30 mouse cellular contexts compared by ENCODE assay signal in the genomic region with DNA sequence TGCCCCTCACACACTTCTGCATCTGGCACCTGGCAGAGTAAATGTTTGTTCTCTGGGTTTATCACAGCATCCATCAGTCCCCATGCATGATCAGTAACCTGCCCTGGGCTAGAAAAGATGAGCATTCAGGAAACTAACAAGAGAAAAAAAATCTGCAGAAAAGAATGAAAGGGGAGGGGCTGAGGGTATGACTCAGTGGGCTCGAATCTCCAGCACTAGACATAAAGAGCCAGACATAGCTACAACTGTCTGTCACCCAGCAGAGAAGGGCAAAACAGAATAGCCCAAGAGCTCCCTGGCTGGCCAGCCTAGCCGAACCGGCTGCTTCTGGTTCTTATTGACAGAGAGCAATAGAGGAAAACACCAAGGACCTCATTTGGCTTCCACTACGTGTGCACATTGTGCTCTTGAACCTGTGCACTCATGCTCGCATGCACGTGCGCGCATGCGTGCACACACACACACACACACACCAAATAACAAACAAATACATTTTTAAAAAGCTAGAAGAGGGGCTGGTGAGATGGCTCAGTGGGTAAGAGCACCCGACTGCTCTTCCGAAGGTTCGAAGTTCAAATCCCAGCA. TPM values are rescaled to one million over a fixed set of nuclear protein-coding genes. Genes with fewer than 3 reads are reported as not detected.
DNase-seq lines count a peak whose midpoint lies in the region.
"Had no signal": no experiment of that assay in that cellular context is flagged by ENCODE, and none has a peak within 500 bp of the region (broad histone marks: within the 10 kb centered on the region; RNA-seq: fewer than 3 reads in every experiment).

No protein-coding gene starts in this region.

- intact Hi-C loops in heart, postnatal 14 days (cut with DNase I): no loop called here

- DNase-seq in heart, adult 11 months: peak; percentile 70
- DNase-seq in heart, postnatal 14 days: no peak
- DNase-seq in thymus, postnatal 0 days (ENCODE audit: low spot score): peak; percentile 69
- no peak for DNase-seq in thymus, postnatal 10 days (ENCODE audit: low spot score in 2 of 2)
- DNase-seq in NIH3T3 (ENCODE audit: low read depth) (peak; percentile 75), MN1 (ENCODE audit: low spot score) (no peak)
- DNase-seq in naive thymus-derived CD4-positive, alpha-beta T cell, adult 2 months (ENCODE audit: low read depth): peak; percentile 32
- DNase-seq in testis, postnatal 14 days (ENCODE audit: low spot score): no peak
- DNase-seq: adrenal gland, adult 8-10 months; cerebellum, adult 11 months; cerebellum, adult 8-10 months; cerebellum, postnatal 14 days; embryo, embryonic 11 days; forebrain, postnatal 0 days; gastrocnemius, adult 2 months; gastrocnemius, postnatal 25 days; kidney, adult 11 months had no signal

RNA-seq across cellular contexts. Expression of gene Irf1, which starts 14.7 kb away (rescaled TPM):
- 10 to 100 TPM; 18.4 to 19.5 TPM for total RNA-seq in heart, postnatal 14 days (2021)
- 105 and 114 TPM in 2 replicates for polyA plus RNA-seq in thymus, postnatal 0 days (2015; fragmentation: Nextera tagmentation; extraction: Ambion mirVana)

RNA-seq across cellular contexts. Expression of gene Gm17334, which starts 17.9 kb away (rescaled TPM):
- not detected for total RNA-seq in heart, postnatal 14 days (2021)
- 0.94 and 1.2 TPM in 2 replicates for polyA plus RNA-seq in thymus, postnatal 0 days (2015; fragmentation: Nextera tagmentation; extraction: Ambion mirVana)
- total RNA-seq: G1E; gastrocnemius, postnatal 25 days had no signal
- polyA plus RNA-seq: brain, embryonic 14.5 days; embryonic facial prominence, embryonic 11.5 days; forebrain, embryonic 12.5 days; forebrain, postnatal 0 days; G1E; heart, embryonic 14.5 days; hindbrain, embryonic 10.5 days; hindbrain, embryonic 16.5 days had no signal

RNA-seq across cellular contexts. Expression of gene Il5, which starts 34.5 kb away (rescaled TPM):
- not detected for total RNA-seq in heart, postnatal 14 days (2021)
- 0.55 and 0.81 TPM in 2 replicates for polyA plus RNA-seq in thymus, postnatal 0 days (2015; fragmentation: Nextera tagmentation; extraction: Ambion mirVana)
- total RNA-seq: adrenal gland, adult 8-10 months; adrenal gland, postnatal 4 days; common myeloid progenitor, adult 5-6 weeks; gastrocnemius, adult 2 months; gastrocnemius, postnatal 25 days; granulocyte monocyte progenitor cell, adult 5-6 weeks; heart, postnatal 25 days had no signal
- polyA plus RNA-seq: brain, embryonic 14.5 days; embryonic facial prominence, embryonic 11.5 days; embryonic facial prominence, embryonic 15.5 days; forebrain, embryonic 12.5 days; G1E; heart, embryonic 14.5 days; hindbrain, embryonic 10.5 days; hindbrain, embryonic 16.5 days; intestine, embryonic 14.5 days had no signal

RNA-seq across cellular contexts. Expression of gene Rad50, which starts 48.0 kb away (rescaled TPM):
- 1 to 10 TPM; 8.2 to 9.4 TPM for total RNA-seq in heart, postnatal 14 days (2021)
- 40.0 and 44.8 TPM in 2 replicates for polyA plus RNA-seq in thymus, postnatal 0 days (2015; fragmentation: Nextera tagmentation; extraction: Ambion mirVana)

Comparison
In these comparisons a context has a peak if more than half of its experiments do, and no peak if none do; other contexts are left out.
1. DNase-seq: peak in heart, adult 11 months (single experiment), thymus, postnatal 0 days (single experiment), NIH3T3 (single experiment) and naive thymus-derived CD4-positive, alpha-beta T cell, adult 2 months (single experiment); none in heart, postnatal 14 days (0 of 2), thymus, postnatal 10 days (0 of 2), testis, postnatal 14 days (single experiment) and MN1 (single experiment).